Mouse (Mus musculus) kidney, adult 11 months (tissue): Measurements from ENCODE around the gene BC025920.

Experiments used
- DNase-seq: peaks from one replicate; pipeline ENCODE4 v3.0.0; 2022

BC025920 gene

DNA sequence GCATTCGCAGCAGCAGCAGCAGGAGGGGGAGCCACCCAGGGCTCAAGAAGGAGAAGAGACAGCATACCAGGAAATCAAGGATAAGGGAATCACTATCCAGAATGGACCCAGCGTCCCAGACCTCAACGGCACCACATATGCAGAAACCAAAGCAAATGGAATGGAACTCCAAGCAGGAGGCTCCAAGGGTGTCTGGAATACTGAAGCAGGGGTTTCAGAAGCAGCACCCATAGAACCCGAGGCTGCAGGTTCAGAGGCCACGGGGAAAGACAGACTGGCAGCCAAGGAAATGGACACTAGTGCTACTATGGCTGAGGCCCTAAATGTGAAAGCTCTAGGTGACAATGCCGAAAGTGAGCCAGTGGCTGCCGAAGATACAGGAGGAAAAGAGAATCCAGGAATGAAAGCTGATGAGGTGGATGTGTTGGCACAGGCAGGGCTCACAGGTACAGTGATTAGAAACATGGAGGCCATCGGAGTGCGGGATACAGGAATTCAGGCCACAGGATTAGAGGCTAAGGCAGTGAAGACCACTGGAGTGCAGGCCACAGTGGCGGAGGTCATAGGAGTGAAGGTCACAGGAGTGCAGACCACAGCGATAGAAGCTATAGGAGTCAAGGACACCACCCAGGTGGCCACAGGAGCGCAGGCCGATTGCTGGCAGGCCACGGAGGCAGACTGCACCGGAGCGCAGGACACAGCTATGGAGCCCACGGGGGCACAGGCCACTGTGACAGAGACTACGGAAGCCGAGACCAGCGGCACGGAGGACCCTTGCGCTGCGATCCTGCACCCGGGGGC lies 36.8 kb downstream of the BC025920 start:
- DNase-seq: peak; percentile 35

DNA sequence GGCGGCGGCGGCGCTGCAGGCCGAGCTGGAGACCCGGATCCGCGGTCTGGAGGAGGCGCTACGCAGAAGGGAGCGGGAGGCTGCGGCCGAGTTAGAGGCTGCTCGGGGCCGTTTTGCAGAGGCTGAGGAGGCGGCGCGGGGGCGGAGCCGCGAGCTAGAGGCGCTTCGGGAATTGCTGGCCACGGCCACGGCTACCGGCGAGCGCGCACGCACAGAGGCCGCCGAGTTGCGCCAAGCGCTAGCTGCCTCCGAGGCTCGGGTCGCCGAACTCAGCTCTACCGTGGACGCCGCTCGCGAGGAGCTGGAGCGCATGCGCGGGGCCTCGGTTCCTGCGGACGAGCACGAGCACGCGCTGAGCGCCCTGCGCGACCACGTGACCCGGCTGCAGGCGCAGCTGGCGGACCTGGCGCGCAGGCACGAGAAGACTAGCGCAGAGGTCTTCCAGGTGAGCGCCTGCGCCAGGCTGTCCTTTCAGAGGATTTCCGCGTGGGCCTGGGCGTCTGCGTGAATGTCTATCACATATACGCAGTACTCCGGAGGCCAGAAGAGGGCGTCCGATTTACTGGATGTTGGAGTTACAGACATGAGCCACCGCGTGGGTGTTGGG lies 37.5 kb downstream of the BC025920 start:
- DNase-seq: peak; percentile 97

DNA sequence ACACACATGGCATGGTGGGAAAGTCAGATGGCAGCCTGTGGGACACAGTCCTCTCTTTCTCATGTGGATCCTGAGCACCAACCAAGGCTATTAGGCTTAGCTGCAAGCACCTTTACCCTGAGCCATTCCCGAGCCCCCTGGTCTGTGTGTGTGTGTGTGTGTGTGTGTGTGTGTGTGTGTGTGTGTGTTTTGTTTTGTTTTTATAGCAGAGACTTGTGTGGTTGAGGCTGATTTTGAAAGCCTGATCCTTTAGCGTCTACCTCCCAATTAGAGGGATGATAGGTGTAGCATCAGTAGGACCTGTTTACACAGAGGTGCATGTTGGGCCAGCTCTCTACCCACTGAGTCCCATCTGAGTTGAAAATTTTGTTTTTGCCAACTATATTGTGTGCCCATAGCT lies 38.1 kb downstream of the BC025920 start:
- DNase-seq: no peak

DNA sequence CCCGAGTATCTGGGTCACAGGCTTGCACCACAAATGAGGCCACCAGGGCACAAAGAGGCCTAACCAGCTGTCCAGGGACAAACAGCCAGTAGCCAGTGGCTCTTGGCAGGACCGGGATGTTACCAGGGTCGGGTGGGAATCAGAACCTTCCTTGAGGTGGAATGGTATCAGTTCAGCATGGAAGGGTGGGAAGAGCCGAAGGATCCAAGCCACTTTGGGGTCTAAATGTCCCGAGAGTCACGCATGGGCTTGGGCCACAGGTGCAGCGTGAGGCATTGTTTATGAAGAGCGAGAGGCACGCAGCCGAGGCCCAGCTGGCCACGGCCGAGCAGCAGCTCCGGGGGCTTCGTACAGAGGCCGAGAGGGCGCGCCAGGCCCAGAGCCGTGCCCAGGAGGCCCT lies 38.6 kb downstream of the BC025920 start:
- DNase-seq: no peak

DNA sequence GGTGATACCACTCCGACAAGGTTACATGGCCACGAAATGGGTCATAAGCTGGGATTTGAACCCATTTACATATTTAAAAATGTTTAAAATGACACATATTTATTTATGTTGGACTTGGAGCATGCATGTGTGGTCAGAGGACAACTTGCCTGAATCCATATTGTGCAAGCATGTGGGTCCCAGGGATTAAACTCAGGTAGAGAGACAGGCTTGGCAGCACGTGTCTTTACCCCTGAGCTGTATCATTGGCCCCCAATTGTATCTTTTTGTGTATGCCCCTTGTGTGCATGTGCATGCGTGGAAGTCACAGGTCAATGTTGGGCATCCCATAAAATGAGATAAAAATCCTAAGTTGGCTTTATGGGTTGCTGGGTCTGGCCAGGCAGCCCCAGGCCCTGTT lies 39.3 kb downstream of the BC025920 start:
- no peak for DNase-seq

DNA sequence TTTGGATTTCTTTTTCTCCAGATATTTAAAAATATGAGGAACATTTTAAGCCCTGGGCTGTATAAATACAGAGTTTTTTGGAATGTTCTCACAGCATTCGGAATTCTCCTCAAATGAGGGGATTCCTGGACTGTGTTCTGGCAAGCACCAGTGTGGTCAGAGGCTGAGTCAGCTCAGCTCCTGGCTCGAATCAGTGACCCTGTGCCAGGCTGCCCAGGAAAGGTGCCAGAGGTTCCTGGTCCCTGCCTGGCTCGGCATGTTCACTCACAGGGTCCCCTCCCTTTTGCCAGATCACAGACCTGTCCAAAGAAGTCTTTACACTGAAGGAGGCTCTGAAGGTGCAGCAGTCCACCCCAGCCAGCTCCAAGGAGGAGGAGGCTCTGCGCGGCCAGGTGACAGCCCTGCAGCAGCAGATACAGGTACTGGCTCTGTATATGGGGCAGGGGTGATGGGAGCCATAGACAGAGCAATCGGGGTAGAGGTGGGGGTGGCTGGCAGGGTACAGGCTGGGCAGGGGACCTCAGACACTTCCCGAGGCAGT lies 40.0 kb downstream of the BC025920 start:
- DNase-seq: no peak

DNA sequence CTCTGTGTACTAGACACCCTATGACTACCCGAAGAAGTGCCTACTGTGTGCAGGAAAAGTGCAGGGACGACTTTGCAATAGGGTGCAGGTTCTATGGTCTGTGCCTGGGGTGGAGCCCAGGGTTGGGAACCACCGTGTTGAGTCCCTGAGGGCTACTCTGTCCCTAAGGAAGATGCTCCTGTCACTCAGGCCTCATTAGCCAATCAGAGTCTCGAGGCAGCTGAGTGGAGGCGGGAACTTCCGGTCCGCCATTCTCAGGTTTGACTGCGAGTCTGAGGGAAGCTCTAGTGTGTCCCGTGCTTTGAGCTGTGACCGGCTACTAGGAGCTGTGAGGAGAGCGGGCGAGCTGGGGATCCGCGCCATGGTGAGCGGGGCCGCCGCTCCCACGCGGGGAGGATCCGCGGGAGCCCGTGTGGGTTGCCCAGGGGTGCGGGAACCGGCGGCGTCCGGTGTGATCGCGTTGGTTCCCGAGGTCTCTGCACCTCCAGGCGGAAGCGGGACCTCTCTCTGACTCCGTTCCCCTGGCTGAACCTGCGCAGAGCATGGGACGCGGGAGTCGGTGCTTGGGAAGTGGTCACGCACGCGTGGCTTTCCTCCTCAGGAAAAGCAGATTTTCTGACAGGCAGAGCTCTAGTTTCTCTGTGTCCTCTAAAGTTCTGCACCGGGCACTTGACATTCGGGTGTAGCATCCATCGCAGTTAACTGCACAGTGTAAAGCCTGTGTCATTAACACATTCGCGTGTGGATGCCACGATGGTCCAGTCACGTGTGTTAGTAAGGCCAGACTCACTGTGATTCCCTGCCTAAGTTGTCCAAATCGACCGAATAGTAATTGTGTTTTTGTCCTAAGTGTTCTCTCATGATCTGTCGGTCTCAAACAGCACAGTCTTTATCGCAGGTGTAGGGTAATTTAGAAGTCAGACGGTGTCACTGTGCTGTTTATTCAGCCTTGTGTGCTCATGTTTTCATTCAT lies 43.0 kb downstream of the BC025920 start, which contains the start of gene Gm10778:
TSS of gene Gm10778 (plus strand) at position 257 of the 973 bp plus-strand sequence.
- peak; percentile 87 for DNase-seq

DNA sequence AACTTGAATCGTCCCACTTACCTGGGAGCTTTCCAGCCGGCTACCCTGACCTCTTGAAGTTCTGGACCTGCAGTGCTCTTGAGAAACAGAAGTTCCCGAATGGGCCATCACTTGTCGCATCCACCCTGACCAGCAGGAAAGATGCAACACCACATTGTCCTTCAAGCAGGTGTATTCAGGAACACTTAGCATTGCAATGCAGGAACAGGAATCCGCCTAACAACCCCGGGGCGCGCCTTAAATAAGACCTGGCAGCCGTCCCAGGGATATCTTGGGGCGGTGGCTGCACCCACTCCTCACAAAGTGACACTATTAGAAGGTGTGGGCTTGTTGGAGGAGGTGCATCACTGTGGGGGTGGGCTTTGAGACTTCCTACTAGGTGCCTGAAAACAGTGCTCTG lies 49.1 kb downstream of the BC025920 start:
- no peak for DNase-seq

DNA sequence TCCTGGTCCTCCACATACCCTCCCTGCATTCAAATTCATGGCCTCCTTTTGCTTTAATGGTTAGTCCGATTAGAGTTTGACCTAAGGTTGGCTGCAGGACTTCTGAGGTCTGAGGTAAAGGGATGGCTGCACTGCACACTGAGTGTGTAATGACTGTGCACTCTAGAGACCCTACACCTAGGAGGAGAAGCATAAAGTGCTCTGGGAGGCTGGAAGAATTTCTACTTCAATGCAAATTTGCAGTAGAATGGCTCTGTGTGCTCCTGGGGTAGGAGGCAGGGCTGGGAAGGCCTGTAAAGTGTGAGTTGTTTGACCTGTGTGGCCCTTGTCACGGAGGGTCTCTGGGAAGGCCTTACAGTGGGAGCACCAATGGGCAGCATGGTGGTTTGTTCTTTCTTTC lies 50.1 kb downstream of the BC025920 start:
- DNase-seq: no peak
